Mouse (Mus musculus) ES-Bruce4 (cell line): ENCODE measurements around the gene Slc35g2. TPM values are rescaled to one million over a fixed set of nuclear protein-coding genes. Genes with fewer than 3 reads are reported as not detected.

Experiments used
- H3K27ac ChIP-seq: 2 replicates; pipeline ENCODE4 v1.5.1; 2012; ENCODE audit warnings: low read length, inconsistent platforms; ENCODE audit not compliant: insufficient read depth
- H3K27me3 ChIP-seq: 2 replicates; pipeline ENCODE4 v1.6.1; 2012; ENCODE audit warnings: mild to moderate bottlenecking, low read length, inconsistent platforms; ENCODE audit not compliant: control insufficient read depth, poor library complexity, insufficient read depth, severe bottlenecking
- H3K36me3 ChIP-seq: 2 replicates; pipeline ENCODE4 v1.6.1; 2012; ENCODE audit warnings: inconsistent platforms, mild to moderate bottlenecking, low read length, moderate library complexity; ENCODE audit not compliant: control insufficient read depth, poor library complexity, insufficient read depth, severe bottlenecking
- H3K4me1 ChIP-seq: one replicate; pipeline ENCODE4 v1.8.1; 2011; ENCODE audit warnings: low read length; ENCODE audit not compliant: control insufficient read depth, insufficient read depth
- H3K4me3 ChIP-seq: 2 replicates; pipeline ENCODE4 v1.5.1; 2011; ENCODE audit warnings: low read depth, mild to moderate bottlenecking, low read length
- H3K9ac ChIP-seq: 2 replicates; pipeline ENCODE4 v1.6.1; 2012; ENCODE audit warnings: low read depth, mild to moderate bottlenecking, inconsistent platforms; ENCODE audit not compliant: poor library complexity, severe bottlenecking
- H3K9me3 ChIP-seq: replicated peaks from 2 replicates; pipeline ENCODE4 v1.6.1; 2012; ENCODE audit warnings: mild to moderate bottlenecking, low read length, inconsistent platforms; ENCODE audit not compliant: control insufficient read depth, poor library complexity, insufficient read depth, severe bottlenecking
- CTCF ChIP-seq: IDR thresholded peaks from one replicate; pipeline ENCODE4 v1.8.1; 2011; ENCODE audit warnings: low read depth, low read length
- EP300 ChIP-seq: IDR thresholded peaks from 2 replicates; pipeline ENCODE4 v1.6.1; 2011; ENCODE audit warnings: low read depth, low read length; ENCODE audit not compliant: insufficient read depth
- POLR2A ChIP-seq: IDR thresholded peaks from one replicate; pipeline ENCODE4 v1.8.1; 2011; ENCODE audit warnings: low read length; ENCODE audit not compliant: insufficient read depth
- polyA plus RNA-seq: library from polyadenylated mRNA; stranded (reverse); fragments of >200 nt; gene quantifications from 2 replicates; pipeline ENCODE4 v1.2.4, GENCODE M21; 2011; ENCODE audit warnings: low read depth; ENCODE audit not compliant: missing spikeins, insufficient read depth, insufficient read length

Gene Slc35g2
- polyA plus RNA-seq, 1 experiment, result 1.9 TPM

DNA sequence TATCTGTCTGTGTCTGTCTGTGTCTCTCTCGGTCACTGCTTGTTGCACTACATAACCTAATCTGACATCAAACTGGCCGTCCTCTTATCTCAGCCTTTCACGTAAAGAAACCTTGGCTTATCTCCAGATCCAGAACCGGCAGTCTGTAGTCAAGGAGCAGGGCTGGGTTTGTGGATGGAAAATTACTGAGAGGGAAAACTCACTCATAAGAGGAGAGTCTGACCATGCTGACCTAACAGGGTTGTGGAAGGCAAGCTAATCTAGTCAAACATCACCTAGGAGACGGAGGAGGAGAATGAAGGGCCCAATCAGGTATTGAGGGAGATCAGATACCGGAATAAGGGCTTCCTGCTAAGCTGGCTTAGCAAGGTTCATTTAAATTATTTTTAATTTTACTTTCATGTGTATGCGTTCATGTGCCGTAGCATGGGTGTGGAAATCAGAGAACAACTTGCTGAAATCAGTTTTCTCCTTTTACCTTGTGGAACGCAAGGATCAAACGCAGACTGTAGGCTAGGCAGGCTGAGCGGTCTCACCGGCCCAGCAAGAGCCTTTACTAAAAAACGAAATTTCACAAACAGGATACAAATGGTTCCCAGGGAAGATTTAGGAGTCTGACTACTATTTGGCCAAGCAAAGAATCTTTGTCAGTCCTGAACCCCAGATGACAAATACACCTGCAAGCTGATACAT is 12.1 kb upstream of the Slc35g2 start:
- H3K27me3 ChIP-seq, result no peaks in the 10 kb centered on the region
- H3K27ac ChIP-seq, result no peak overlapping the region
- no peak overlapping the region for H3K4me3 ChIP-seq

DNA sequence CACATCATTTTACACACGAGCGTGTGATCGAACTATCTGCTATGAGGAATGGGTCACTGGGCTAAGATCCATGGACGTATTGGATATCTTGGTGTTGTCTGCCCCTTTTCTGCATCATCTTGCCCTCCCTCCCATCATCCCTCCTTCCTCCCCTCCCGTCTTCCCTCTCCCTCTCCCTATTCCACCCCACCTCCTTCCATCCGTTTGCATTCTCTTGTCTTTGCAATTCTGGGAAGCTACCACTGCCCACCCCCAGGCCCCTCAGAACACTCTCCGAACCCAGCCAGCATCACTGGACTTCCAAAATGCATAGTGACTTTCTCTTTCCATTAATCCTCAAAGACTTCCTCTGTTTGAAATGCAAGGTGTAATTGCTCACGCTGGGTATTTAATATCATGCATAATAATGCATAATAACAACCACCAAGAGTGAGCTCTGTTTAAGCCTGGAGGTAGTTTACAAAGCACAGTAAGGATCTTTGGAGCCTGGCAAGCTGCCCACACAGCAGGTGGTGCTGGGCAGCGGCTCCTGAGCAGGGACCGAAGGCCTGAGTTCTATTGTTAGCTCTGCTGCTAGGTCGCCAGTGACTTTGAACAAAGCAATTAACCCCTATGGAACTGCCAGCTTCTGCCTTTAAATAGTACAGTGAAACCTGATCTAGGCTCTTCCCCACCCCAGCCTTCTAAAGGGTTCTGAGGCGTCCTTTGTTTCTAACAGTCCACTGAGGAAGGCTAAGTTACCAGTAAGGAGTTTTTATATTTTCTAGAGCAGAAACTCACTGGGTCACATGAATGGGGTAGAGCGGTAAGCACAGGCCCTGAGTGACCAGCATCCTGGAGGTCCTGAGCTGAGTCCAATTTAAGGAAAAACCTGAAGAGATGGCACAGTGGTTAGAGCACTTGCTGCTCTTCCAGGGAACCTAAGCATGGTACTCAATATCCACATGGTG is 10.9 kb upstream of the Slc35g2 start:
- H3K4me1 ChIP-seq, result peaks cover 4% of the 10 kb centered on the region
- H3K9ac ChIP-seq, result no peak overlapping the region
- no peak overlapping the region for H3K27ac ChIP-seq
- no peak overlapping the region for H3K4me3 ChIP-seq
- no peaks in the 10 kb centered on the region for H3K36me3 ChIP-seq
- no peaks in the 10 kb centered on the region for H3K27me3 ChIP-seq
- H3K9me3 ChIP-seq, result no peaks in the 10 kb centered on the region
- peak; percentile 38; the same call in 1 of the 2 replicates for TF ChIP-seq EP300
- no peak for TF ChIP-seq POLR2A

More for the DNA sequence above, 12.1 kb upstream of the Slc35g2 start:
- Histone ChIP-seq H3K9ac (no peak overlapping the region), H3K36me3 (no peaks in the 10 kb centered on the region), H3K4me1 (peaks cover 4% of the 10 kb centered on the region), H3K9me3 (no peaks in the 10 kb centered on the region)
- no peak for TF ChIP-seq POLR2A
- TF ChIP-seq EP300, result no peak
- TF ChIP-seq CTCF, result no peak

DNA sequence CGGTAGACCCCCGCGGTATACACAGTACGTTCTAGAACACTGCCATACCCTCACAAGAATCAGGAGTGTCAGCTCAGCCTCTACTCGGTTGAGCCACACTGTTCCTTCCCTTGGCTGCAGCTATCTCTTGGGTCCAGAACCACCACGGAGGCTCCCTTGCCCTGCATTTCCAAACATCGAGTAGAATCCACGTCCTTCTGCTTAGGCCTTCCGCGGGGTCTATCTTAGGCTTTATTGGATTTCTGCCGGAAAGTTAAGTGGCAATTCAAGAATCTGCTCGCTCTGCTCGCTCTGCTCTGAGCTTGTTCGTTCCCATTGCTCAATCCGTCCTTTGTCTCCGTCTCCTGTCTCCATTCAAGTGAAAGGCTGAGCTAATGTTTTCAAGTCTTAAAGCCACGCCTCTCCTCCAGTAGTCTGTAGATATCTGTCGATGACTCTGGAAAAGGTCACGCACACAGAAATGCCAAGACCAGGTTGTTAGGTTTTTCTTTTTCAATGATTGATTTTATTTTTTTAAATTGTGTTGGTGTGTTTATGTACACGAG is 9.4 kb upstream of the Slc35g2 start:
- Histone ChIP-seq H3K9ac (no peak overlapping the region), H3K4me3 (0 out of 2 replicates have a peak overlapping the region, but pooled peaks have one; percentile 0), H3K27me3 (no peaks in the 10 kb centered on the region; the same call in 1 of the 2 replicates), H3K4me1 (peaks cover 4% of the 10 kb centered on the region), H3K36me3 (no peaks in the 10 kb centered on the region), H3K9me3 (no peaks in the 10 kb centered on the region), H3K27ac (no peak overlapping the region)
- TF ChIP-seq EP300, result no peak

DNA sequence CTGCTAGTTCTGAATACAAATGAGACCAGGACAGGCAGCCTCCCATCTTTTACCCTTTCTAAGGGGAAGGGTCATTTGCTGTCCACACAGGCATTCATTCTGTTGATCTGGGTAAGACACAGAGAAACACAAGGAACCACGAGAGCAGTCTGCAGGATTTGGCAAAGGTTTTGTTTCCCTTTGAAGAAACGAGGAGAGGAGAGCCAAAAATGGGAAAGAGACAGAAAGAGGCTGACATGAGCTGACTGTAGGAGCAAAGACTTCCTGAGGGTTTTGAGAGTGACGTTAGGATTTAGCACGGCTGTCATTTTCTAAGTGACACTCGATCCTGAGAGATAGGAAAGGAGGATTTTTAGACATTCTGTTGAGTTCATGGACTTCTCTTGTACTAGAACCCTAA is 3.1 kb upstream of the Slc35g2 start:
- no peak for TF ChIP-seq EP300
- no peak for TF ChIP-seq POLR2A
- TF ChIP-seq CTCF, result no peak
- no peak overlapping the region for H3K9ac ChIP-seq
- H3K9me3 ChIP-seq, result no peaks in the 10 kb centered on the region
- H3K27ac ChIP-seq, result no peak overlapping the region
- peaks cover 3% of the 10 kb centered on the region; the same call in 1 of the 2 replicates for H3K27me3 ChIP-seq
- no peak overlapping the region for H3K4me3 ChIP-seq
- no peaks in the 10 kb centered on the region for H3K4me1 ChIP-seq
- H3K36me3 ChIP-seq, result no peaks in the 10 kb centered on the region

DNA sequence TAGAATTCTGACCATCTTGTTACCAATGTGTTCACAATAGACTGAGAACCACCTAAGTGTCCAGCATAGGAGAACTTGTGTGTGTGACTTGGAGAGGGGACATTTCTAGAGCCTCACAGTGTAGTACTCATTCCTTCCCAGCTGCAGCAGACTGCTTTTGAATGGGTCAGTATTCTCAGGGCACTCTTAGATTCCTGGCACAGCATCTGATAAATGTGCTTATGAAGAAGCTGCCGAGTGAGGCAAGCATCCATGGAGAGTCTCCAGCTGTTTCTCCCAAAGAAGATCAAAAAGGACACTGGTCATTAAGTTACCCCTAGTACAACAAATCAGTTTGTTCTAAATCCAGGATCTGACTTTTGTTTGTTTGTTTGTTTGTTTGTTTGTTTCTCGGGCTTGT is 2.4 kb upstream of the Slc35g2 start:
- Histone ChIP-seq H3K4me3 (no peak overlapping the region), H3K9me3 (no peaks in the 10 kb centered on the region), H3K27me3 (peaks cover 3% of the 10 kb centered on the region; the same call in 1 of the 2 replicates), H3K9ac (no peak overlapping the region), H3K27ac (no peak overlapping the region), H3K4me1 (no peaks in the 10 kb centered on the region), H3K36me3 (no peaks in the 10 kb centered on the region)
- TF ChIP-seq POLR2A (no peak), EP300 (no peak), CTCF (no peak)

DNA sequence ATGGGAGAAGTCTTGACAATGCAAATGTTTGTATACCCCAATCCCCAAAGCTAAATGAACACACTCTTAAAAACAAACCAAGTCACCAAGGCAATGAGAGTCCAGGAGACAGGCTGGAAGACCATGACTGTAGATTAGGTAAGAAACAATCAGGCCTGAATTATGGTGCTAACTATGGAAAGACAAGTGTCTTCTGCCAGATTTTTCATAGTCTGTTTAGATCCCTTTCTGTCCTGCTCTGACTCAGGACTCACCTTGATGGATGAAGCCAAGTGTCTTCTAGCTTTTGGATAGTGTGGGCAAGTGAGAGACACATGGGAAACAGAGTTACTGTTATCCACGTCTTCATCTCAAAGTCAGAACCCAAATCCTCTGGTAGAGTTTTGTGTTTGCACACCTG is 621 bp upstream of the Slc35g2 start:
- peaks cover 3% of the 10 kb centered on the region; the same call in 1 of the 2 replicates for H3K27me3 ChIP-seq
- H3K27ac ChIP-seq, result no peak overlapping the region
- H3K36me3 ChIP-seq, result no peaks in the 10 kb centered on the region
- no peaks in the 10 kb centered on the region for H3K4me1 ChIP-seq
- TF ChIP-seq EP300 (no peak), CTCF (no peak), POLR2A (no peak)
- 0 out of 2 replicates have a peak overlapping the region, but pooled peaks have one; percentile 51 for H3K9ac ChIP-seq
- H3K4me3 ChIP-seq, result no peak overlapping the region
- H3K9me3 ChIP-seq, result no peaks in the 10 kb centered on the region
